Mouse (Mus musculus) olfactory bulb, adult 2 months (tissue): ENCODE data around the gene Ccdc57.

Source experiments
- CTCF ChIP-seq: fragments of 200-500 bp; IDR thresholded peaks from 2 replicates; pipeline ENCODE4 v1.5.1; 2012; ENCODE audit warnings: low read depth, mild to moderate bottlenecking, low read length, moderate library complexity; ENCODE audit not compliant: insufficient read depth
- POLR2A ChIP-seq: fragments of 200-500 bp; IDR thresholded peaks from 2 replicates; pipeline ENCODE4 v1.6.1; 2012; ENCODE audit warnings: mild to moderate bottlenecking, low read depth, low read length, moderate library complexity; ENCODE audit not compliant: insufficient read depth

DNA sequence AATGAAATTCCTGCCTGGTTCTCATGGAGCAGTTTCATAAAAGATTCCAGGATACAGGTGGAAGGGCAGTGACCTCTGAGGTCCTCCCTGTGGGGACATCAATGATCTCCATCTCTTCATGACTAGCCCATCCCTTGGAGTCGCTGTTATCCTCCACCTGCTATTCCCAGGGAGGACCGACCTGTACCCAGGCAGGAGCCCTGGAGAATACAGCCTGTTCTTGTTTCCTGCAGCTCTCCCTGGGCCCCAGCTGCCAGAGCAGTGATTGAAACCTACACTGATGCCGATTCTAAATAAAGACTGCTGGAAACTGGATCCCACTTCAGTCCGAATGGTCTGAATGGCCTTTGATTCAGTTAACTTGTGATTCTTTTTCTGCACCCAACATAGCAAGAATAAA lies 1.2 kb downstream of the Ccdc57 start:
- TF ChIP-seq POLR2A (no peak), CTCF (no peak)
